Mouse (Mus musculus) brain, adult 2 months (tissue): ENCODE data around the gene Cmtr2.

Source experiments
- DNase-seq: peaks from one replicate; pipeline ENCODE4 v3.0.0; 2011; ENCODE audit warnings: low read depth, low spot score

Cmtr2 gene

DNA sequence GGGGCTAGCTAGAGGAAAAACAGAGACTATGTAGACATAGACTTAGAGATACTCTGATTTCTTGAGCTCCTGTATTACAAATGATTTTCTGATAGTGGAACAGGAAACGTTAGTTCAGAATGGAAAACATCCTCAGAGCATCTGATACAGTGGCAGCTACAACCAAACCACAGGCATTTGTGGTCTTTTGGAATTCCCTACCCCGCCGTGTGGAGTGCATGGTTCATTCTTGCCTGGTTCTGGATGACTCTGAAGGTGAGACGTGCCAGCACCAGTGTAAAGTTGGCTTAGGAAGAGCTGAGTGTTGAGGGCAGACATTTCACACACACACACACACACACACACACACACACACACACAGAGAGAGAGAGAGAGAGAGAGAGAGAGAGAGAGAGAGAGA, 38.5 kb downstream of the Cmtr2 start:
- DNase-seq: no peak

- DNase-seq: no peak
Observed at GRCm38 (mm10) chr8:110265796-110266305, 50.4 kb downstream of the Cmtr2 start.

DNA sequence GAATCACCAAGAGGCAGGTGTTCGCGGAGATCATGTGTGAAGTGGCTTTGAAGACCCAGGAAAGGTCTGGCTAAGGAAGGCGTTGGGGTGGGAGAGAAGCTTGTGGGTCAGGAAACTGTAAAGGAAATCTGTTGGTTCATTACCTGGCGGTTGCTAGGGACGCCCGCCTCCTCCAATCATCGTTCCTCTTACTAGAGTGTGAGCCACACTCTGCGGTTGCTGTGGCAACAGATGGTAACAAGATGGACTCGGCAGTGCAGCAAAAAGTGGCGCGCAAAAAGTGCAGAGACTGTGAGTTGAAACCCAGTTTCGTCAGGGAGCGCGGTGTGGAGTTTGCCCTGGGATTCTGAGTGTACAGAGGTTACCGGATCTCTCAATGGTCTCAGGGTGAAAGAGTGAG, 51.3 kb downstream of the Cmtr2 start, which contains the start of gene Hydin:
Gene Hydin (plus strand): TSS at position 237 of the 400 bp plus-strand sequence.
- DNase-seq: peak; percentile 88

DNA sequence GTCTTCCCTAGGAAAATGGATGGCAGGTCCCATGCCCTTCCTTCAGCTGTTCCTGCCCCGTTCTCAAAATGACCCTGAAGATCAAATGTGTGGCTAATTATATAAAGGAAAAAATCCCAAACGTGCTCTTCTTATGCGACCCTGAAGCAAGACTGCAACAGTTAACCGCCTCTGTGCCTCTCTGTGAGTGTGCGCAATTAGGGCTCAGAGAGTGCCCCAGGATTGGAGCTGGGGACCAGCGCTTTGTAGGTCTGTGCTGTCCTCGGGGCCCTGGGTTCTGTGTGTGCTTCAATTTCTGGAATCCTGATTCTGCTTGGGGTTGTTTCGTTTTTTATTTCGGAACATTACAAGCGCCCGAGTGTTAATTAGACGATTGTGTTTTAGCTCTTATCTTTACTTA, 51.8 kb downstream of the Cmtr2 start:
- DNase-seq: no peak

GRCm38 (mm10) chr8:110270659-110271058, 55.2 kb downstream of the Cmtr2 start:
- DNase-seq: peak; percentile 75

DNA sequence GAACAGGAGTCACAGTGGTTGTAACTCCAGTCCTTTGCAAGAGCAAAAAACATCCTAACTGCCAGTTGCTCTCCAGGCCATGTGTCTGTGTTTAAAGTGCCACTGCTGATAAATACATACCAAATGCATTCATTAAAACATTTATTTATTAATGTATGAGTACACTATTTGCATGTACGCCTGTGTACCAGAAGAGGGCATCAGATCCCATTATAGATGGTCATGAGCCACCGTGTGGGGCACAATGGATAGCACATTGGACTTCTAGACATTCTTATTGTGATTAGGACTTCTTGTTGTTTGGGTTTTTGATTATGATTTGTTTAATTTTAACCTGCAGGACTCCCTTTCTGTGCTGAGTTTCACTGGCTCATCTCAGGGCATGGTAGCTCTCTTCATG, 57.9 kb downstream of the Cmtr2 start:
- no peak for DNase-seq
